ENCODE assay signal across 13 mouse cellular contexts in genomic region chr12:72983071-72983857, GRCm38 (mm10). TPM values are rescaled to one million over a fixed set of nuclear protein-coding genes. Genes with fewer than 3 reads are reported as not detected.
A peak's percentile ranks its signal among the peaks of the same experiment; 100 is the strongest.
DNase-seq lines count a peak whose midpoint lies in the region; ATAC-seq and TF ChIP-seq lines count a peak whose summit lies in the region.
"Had no signal": no experiment of that assay in that cellular context is flagged by ENCODE, and none has a peak within 500 bp of the region (broad histone marks: within the 10 kb centered on the region; RNA-seq: fewer than 3 reads in every experiment).

No protein-coding gene starts in this region.

- H3K36me3 ChIP-seq in stomach, embryonic 15.5 days, result no peaks in the 10 kb centered on the region
- no peaks in the 10 kb centered on the region for H3K36me3 ChIP-seq in stomach, postnatal 0 days (ENCODE audit: control insufficient read depth, insufficient read depth, low read length)
- H3K36me3 ChIP-seq in heart, postnatal 0 days (replicated peaks; ENCODE audit: control insufficient read depth, insufficient read depth, low read length), result no peaks in the 10 kb centered on the region
- no peaks in the 10 kb centered on the region for H3K36me3 ChIP-seq in intestine, postnatal 0 days (ENCODE audit: control insufficient read depth, insufficient read depth)
- H3K36me3 ChIP-seq: limb, embryonic 12.5 days; neural tube, embryonic 13.5 days had no signal

- DNase-seq in adrenal gland, adult (ENCODE audit: inconsistent age in 2 of 2, low spot score in 1 of 2), result peak; percentile 16 to 84
- DNase-seq in adrenal gland, postnatal 25 days, result no peak
- no peak for DNase-seq in stomach, postnatal 0 days (ENCODE audit: low spot score)
- peak; percentile 45 for DNase-seq in heart, postnatal 0 days (ENCODE audit: low spot score)
- DNase-seq in skeletal muscle tissue, adult 2 months (ENCODE audit: low read depth, low spot score), result peak; percentile 63
- no peak for DNase-seq in layer of hippocampus, postnatal 25 days (ENCODE audit: extremely low spot score in 1 of 2, low spot score in 1 of 2)
- DNase-seq: spleen, adult 18-20 months had no signal

- no peak overlapping the region for H3K4me3 ChIP-seq in stomach, embryonic 15.5 days (replicated peaks)
- no peak overlapping the region for H3K4me3 ChIP-seq in stomach, postnatal 0 days (ENCODE audit: low read depth, low read length)
- H3K4me3 ChIP-seq in heart, postnatal 0 days (ENCODE audit: low read depth, low read length), result no peak overlapping the region
- no peak overlapping the region for H3K4me3 ChIP-seq in intestine, postnatal 0 days (ENCODE audit: low read depth, low read length)
- H3K4me3 ChIP-seq: limb, embryonic 12.5 days; neural tube, embryonic 13.5 days had no signal

- ATAC-seq in stomach, embryonic 15.5 days (ENCODE audit: insufficient read depth, low FRiP score, low read depth), result no peak
- ATAC-seq in stomach, postnatal 0 days (ENCODE audit: low FRiP score, low TSS enrichment), result no peak; the same call in 1 of the 2 replicates
- no peak for ATAC-seq in heart, postnatal 0 days (ENCODE audit: insufficient read depth, low read depth)
- ATAC-seq in intestine, postnatal 0 days, result no peak

- H3K27ac ChIP-seq in stomach, embryonic 15.5 days, result 0 out of 2 replicates have a peak overlapping the region, but pooled peaks have one; percentile 8
- H3K27ac ChIP-seq in stomach, postnatal 0 days (replicated peaks), result no peak overlapping the region
- H3K27ac ChIP-seq in heart, postnatal 0 days (ENCODE audit: low read depth), result peak overlapping the region; percentile 66
- H3K27ac ChIP-seq in intestine, postnatal 0 days (ENCODE audit: low read depth, low read length), result no peak overlapping the region
- H3K27ac ChIP-seq: limb, embryonic 12.5 days; neural tube, embryonic 13.5 days had no signal

- 67% methylated on average over 8 of the region's 8 CpGs for WGBS in stomach, embryonic 15.5 days
- 58% methylated on average over 8 of the region's 8 CpGs for WGBS in stomach, postnatal 0 days
- 39% methylated on average over 8 of the region's 8 CpGs for WGBS in heart, postnatal 0 days
- WGBS in intestine, postnatal 0 days, result 73% methylated on average over 8 of the region's 8 CpGs

- no peak for TF ChIP-seq CTCF in stomach, postnatal 0 days (IDR thresholded peaks at IDR 0.05; ENCODE audit: low read depth)
- no peak for TF ChIP-seq CTCF in heart, postnatal 0 days (IDR thresholded peaks at IDR 0.05; ENCODE audit: low read depth)
- no peak for TF ChIP-seq CTCF in intestine, postnatal 0 days (IDR thresholded peaks at IDR 0.05; ENCODE audit: low read depth)

- H3K4me2 ChIP-seq in stomach, embryonic 15.5 days, result no peak overlapping the region
- no peak overlapping the region for H3K4me2 ChIP-seq in stomach, postnatal 0 days (replicated peaks; ENCODE audit: low read depth)
- no peak overlapping the region for H3K4me2 ChIP-seq in heart, postnatal 0 days (ENCODE audit: low read depth, low read length)
- H3K4me2 ChIP-seq in intestine, postnatal 0 days (replicated peaks; ENCODE audit: low read depth), result no peak overlapping the region
- H3K4me2 ChIP-seq: limb, embryonic 12.5 days; neural tube, embryonic 13.5 days had no signal

- no peak overlapping the region for H3K9ac ChIP-seq in stomach, embryonic 15.5 days
- H3K9ac ChIP-seq in stomach, postnatal 0 days (ENCODE audit: low read length), result no peak overlapping the region
- no peak overlapping the region for H3K9ac ChIP-seq in heart, postnatal 0 days (replicated peaks; ENCODE audit: low read depth, low read length)
- no peak overlapping the region for H3K9ac ChIP-seq in intestine, postnatal 0 days (ENCODE audit: low read depth, low read length)
- H3K9ac ChIP-seq: limb, embryonic 12.5 days; neural tube, embryonic 13.5 days had no signal

- no peaks in the 10 kb centered on the region for H3K27me3 ChIP-seq in stomach, embryonic 15.5 days (replicated peaks)
- no peaks in the 10 kb centered on the region for H3K27me3 ChIP-seq in stomach, postnatal 0 days (ENCODE audit: control insufficient read depth, insufficient read depth, low read length)
- H3K27me3 ChIP-seq in heart, postnatal 0 days (ENCODE audit: control insufficient read depth, insufficient read depth, low read length), result no peaks in the 10 kb centered on the region
- H3K27me3 ChIP-seq in intestine, postnatal 0 days (replicated peaks; ENCODE audit: control insufficient read depth, insufficient read depth, low read length), result no peaks in the 10 kb centered on the region
- H3K27me3 ChIP-seq: neural tube, embryonic 13.5 days had no signal

- H3K4me1 ChIP-seq in stomach, embryonic 15.5 days, result no peaks in the 10 kb centered on the region
- H3K4me1 ChIP-seq in stomach, postnatal 0 days (replicated peaks; ENCODE audit: control insufficient read depth, insufficient read depth), result no peaks in the 10 kb centered on the region
- 0 out of 2 replicates have a peak, but pooled peaks cover 7% of the 10 kb centered on the region for H3K4me1 ChIP-seq in heart, postnatal 0 days (ENCODE audit: control insufficient read depth, insufficient read depth)
- no peaks in the 10 kb centered on the region for H3K4me1 ChIP-seq in intestine, postnatal 0 days (replicated peaks; ENCODE audit: control insufficient read depth, insufficient read depth, low read length)
- H3K4me1 ChIP-seq: neural tube, embryonic 13.5 days had no signal

- no peak for TF ChIP-seq EP300 in stomach, postnatal 0 days (optimal IDR thresholded peaks at IDR 0.05)
- TF ChIP-seq EP300 in heart, postnatal 0 days (IDR thresholded peaks at IDR 0.05; ENCODE audit: low read depth), result peak; percentile 39; the same call in 1 of the 2 replicates

- H3K9me3 ChIP-seq in stomach, embryonic 15.5 days, result no peaks in the 10 kb centered on the region
- no peaks in the 10 kb centered on the region for H3K9me3 ChIP-seq in stomach, postnatal 0 days (ENCODE audit: control insufficient read depth, low read length)
- no peaks in the 10 kb centered on the region for H3K9me3 ChIP-seq in heart, postnatal 0 days (replicated peaks; ENCODE audit: control insufficient read depth, low read length)
- no peaks in the 10 kb centered on the region for H3K9me3 ChIP-seq in intestine, postnatal 0 days (ENCODE audit: control insufficient read depth)
- H3K9me3 ChIP-seq: limb, embryonic 12.5 days; neural tube, embryonic 13.5 days had no signal

RNA-seq across cellular contexts. Expression of gene 4930447C04Rik, which starts 42.7 kb away (rescaled TPM):
- total RNA-seq in adrenal gland, postnatal 25 days (2021), result 0.61 TPM in 1 of 2 replicates, not detected in the other
- 1.6 and 2.6 TPM in 2 replicates for polyA plus RNA-seq in stomach, embryonic 15.5 days (2015; fragmentation: Nextera tagmentation; extraction: Ambion mirVana)
- polyA plus RNA-seq in stomach, postnatal 0 days (2015; fragmentation: Nextera tagmentation; extraction: Ambion mirVana), result 0.57 and 0.67 TPM in 2 replicates
- total RNA-seq in heart, postnatal 0 days (2014; rRNA removed; ENCODE audit: low replicate concordance), result not detected in 2 replicates
- 0.32 and 0.63 TPM in 2 replicates for polyA plus RNA-seq in heart, postnatal 0 days (2015; fragmentation: Nextera tagmentation; extraction: Ambion mirVana)
- total RNA-seq in layer of hippocampus, postnatal 25 days (2021), result 1 to 10 TPM; 4.9 to 6.9 TPM
- 0.59 and 0.61 TPM in 2 replicates for polyA plus RNA-seq in intestine, postnatal 0 days (2015; fragmentation: Nextera tagmentation; extraction: Ambion mirVana)

RNA-seq across cellular contexts. Expression of gene Six6, which starts 43.6 kb away (rescaled TPM):
- total RNA-seq in adrenal gland, postnatal 25 days (2021), result not detected in 2 replicates
- not detected in 2 replicates for polyA plus RNA-seq in stomach, embryonic 15.5 days (2015; fragmentation: Nextera tagmentation; extraction: Ambion mirVana)
- not detected in 2 replicates for polyA plus RNA-seq in stomach, postnatal 0 days (2015; fragmentation: Nextera tagmentation; extraction: Ambion mirVana)
- not detected in 2 replicates for total RNA-seq in heart, postnatal 0 days (2014; rRNA removed; ENCODE audit: low replicate concordance)
- polyA plus RNA-seq in heart, postnatal 0 days (2015; fragmentation: Nextera tagmentation; extraction: Ambion mirVana), result not detected in 2 replicates
- total RNA-seq in layer of hippocampus, postnatal 25 days (2021), result not detected
- not detected in 2 replicates for polyA plus RNA-seq in intestine, postnatal 0 days (2015; fragmentation: Nextera tagmentation; extraction: Ambion mirVana)
- total RNA-seq: gastrocnemius, postnatal 36 days had no signal
- polyA plus RNA-seq: kidney, embryonic 14.5 days; limb, embryonic 12.5 days; neural tube, embryonic 13.5 days had no signal

Comparison
In these comparisons a context has a peak if more than half of its experiments do, and no peak if none do; other contexts are left out.
1. DNase-seq: peak in adrenal gland, adult (2 of 2), heart, postnatal 0 days (single experiment) and skeletal muscle tissue, adult 2 months (single experiment); none in adrenal gland, postnatal 25 days (single experiment), stomach, postnatal 0 days (single experiment) and layer of hippocampus, postnatal 25 days (0 of 2).
2. H3K27ac ChIP-seq: peak in stomach, embryonic 15.5 days (single experiment) and heart, postnatal 0 days (single experiment); none in stomach, postnatal 0 days (single experiment) and intestine, postnatal 0 days (single experiment).